Mouse (Mus musculus): Measurements from ENCODE around the gene Gm28038.

DNA sequence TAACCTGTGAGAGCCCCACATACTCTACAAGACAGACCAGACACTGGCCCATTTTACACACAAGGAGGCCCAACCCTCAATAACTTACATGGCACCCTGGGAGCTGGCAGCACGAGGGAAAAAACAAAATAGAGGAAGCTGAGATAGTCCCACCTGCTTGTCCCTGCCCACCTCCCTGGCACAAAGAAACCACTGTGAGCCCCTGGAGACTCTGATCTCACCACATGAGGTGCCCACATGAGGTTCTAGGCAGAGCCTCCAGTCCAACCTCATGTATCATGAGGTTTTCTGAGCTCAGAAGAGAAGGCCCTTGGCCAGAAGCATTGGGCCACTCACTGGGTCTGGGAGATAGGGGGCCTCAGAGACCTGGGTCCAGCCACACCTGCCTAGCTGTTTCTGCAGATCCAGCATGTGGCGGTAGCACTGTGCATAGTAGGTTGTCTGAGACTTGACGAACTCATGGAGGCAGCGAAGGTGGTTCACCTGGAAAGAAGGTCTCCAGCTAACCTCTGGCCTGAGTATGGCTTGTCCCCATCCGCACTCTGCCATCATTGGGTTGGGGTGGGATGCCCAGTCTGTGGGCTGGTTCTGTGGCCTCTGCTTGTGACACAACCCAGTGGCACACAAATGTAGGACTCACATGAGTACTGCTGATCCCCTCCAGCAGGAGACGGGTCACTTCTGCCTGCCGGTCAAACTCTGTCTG, 65.3 kb downstream of the Gm28038 start:
- TF ChIP-seq CTCF (IDR thresholded peaks at IDR 0.05; ENCODE audit: borderline replicate concordance, extremely low read depth, insufficient read depth, insufficient read length) = no peak
- no peak for TF ChIP-seq POLR2A (IDR thresholded peaks at IDR 0.05; ENCODE audit: borderline replicate concordance, extremely low read depth, insufficient read depth, insufficient read length, poor library complexity, severe bottlenecking)
